Mouse (Mus musculus): Measurements from ENCODE around the gene Sec23a. TPM values are rescaled to one million over a fixed set of nuclear protein-coding genes. Genes with fewer than 3 reads are reported as not detected.

The Sec23a gene
- polyA plus RNA-seq, 1 experiment from 2014 or later = 62.2 TPM

Other genes with a start within 250 kb of the Sec23a start
- 35.8 and 36.8 TPM in 2 replicates for gene Gemin2, start 1.4 kb upstream of the Sec23a start, polyA plus RNA-seq (2016; fragmentation: Nextera tagmentation; extraction: Ambion mirVana)
- 71.4 and 81.9 TPM in 2 replicates for gene Trappc6b, start 49.5 kb upstream of the Sec23a start, polyA plus RNA-seq (2016; fragmentation: Nextera tagmentation; extraction: Ambion mirVana)
- 112 and 114 TPM in 2 replicates for gene Pnn, start 54.9 kb upstream of the Sec23a start, polyA plus RNA-seq (2016; fragmentation: Nextera tagmentation; extraction: Ambion mirVana)
- gene Mia2, start 83.8 kb upstream of the Sec23a start, polyA plus RNA-seq (2016; fragmentation: Nextera tagmentation; extraction: Ambion mirVana) = 39.2 and 40.4 TPM in 2 replicates
- gene Fbxo33, start 207.7 kb upstream of the Sec23a start, polyA plus RNA-seq (2016; fragmentation: Nextera tagmentation; extraction: Ambion mirVana) = 5.4 and 6.4 TPM in 2 replicates